Mouse (Mus musculus) C2C12 (cell line): ENCODE results near the gene Gabpb2.

Experiments used
- CEBPB ChIP-seq: IDR thresholded peaks from one replicate; pipeline ENCODE4 v1.6.1; 2011; ENCODE audit warnings: low read depth, mild to moderate bottlenecking, control low read depth, moderate library complexity
- CTCF ChIP-seq: IDR thresholded peaks from one replicate; pipeline ENCODE4 v1.5.1; 2011; ENCODE audit not compliant: control insufficient read depth, insufficient read depth, insufficient read length
- MAX ChIP-seq: IDR thresholded peaks from one replicate; pipeline ENCODE4 v1.6.1; 2011; ENCODE audit warnings: mild to moderate bottlenecking, control low read depth
- MYOG ChIP-seq: IDR thresholded peaks from one replicate; pipeline ENCODE4 v1.6.1; 2011; ENCODE audit not compliant: control insufficient read depth, insufficient read length; ENCODE audit errors: extremely low read depth

GRCm38 (mm10) chr3:95135023-95135422 is 82.7 kb downstream of the Gabpb2 start:
- TF ChIP-seq CTCF (no peak), MYOG (no peak), MAX (no peak), CEBPB (no peak)
